Mouse (Mus musculus): ENCODE data around the gene Cib3. TPM values are rescaled to one million over a fixed set of nuclear protein-coding genes. Genes with fewer than 3 reads are reported as not detected.

The Cib3 gene
- polyA plus RNA-seq, 1 experiment from 2014 or later = not detected

- H3K27ac ChIP-seq (replicated peaks) = peak overlapping the region; percentile 89
- peaks cover 22% of the 10 kb centered on the region for H3K36me3 ChIP-seq (replicated peaks)
- DNase-seq (ENCODE audit: low spot score) = no peak
- H3K9me3 ChIP-seq = no peaks in the 10 kb centered on the region
- peak overlapping the region; percentile 97 for H3K4me3 ChIP-seq
- peaks cover 23% of the 10 kb centered on the region for H3K4me1 ChIP-seq
- WGBS = 74% methylated on average over 3 of the region's 3 CpGs
- H3K27me3 ChIP-seq (replicated peaks; ENCODE audit: low read depth, poor library complexity, severe bottlenecking) = no peaks in the 10 kb centered on the region
Observed at GRCm38 (mm10) chr8:72160007-72160406, 52.6 kb downstream of the Cib3 start.

DNA sequence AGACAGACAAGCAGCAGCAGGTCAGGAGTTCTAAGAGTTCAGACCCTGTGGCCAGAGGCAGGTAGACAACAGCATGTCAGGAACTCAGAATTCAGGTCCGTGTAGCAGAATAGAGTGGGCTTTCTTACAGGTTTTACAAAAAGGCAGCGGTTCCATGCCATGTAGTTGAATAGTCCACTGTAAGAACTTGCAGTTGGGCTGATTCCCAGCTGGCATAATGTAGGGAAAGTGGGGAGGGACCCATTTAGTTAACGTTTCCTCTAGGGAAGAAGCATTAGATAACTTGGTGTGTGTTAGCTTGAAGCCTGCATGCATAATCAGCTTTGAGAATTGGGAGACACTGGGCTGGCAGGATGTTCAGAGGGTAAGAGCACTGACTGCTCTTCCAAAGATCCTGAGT, 53.9 kb downstream of the Cib3 start:
- Histone ChIP-seq H3K9me3 (no peaks in the 10 kb centered on the region), H3K27ac (replicated peaks) (no peak overlapping the region), H3K36me3 (replicated peaks) (peaks cover 16% of the 10 kb centered on the region), H3K4me3 (no peak overlapping the region), H3K4me1 (peaks cover 23% of the 10 kb centered on the region), H3K27me3 (replicated peaks; ENCODE audit: low read depth, poor library complexity, severe bottlenecking) (no peaks in the 10 kb centered on the region)
- no peak for DNase-seq (ENCODE audit: low spot score)
- WGBS = 82% methylated on average over 3 of the region's 3 CpGs

- Histone ChIP-seq H3K9me3 (no peaks in the 10 kb centered on the region), H3K27ac (replicated peaks) (no peak overlapping the region), H3K4me3 (no peak overlapping the region), H3K36me3 (replicated peaks) (peaks cover 16% of the 10 kb centered on the region), H3K4me1 (peaks cover 23% of the 10 kb centered on the region), H3K27me3 (replicated peaks; ENCODE audit: low read depth, poor library complexity, severe bottlenecking) (no peaks in the 10 kb centered on the region)
- DNase-seq (ENCODE audit: low spot score) = no peak
- WGBS = 82% methylated on average over 2 of the region's 2 CpGs
Observed at GRCm38 (mm10) chr8:72158096-72158495, 54.5 kb downstream of the Cib3 start.

Other genes with a start within 250 kb of the Cib3 start
- gene Cyp4f18, start 203.2 kb downstream of the Cib3 start, polyA plus RNA-seq (2016; fragmentation: Nextera tagmentation; extraction: Ambion mirVana) = 0.31 and 0.50 TPM in 2 replicates
- gene Olfr372, start 171.6 kb downstream of the Cib3 start, polyA plus RNA-seq (2016; fragmentation: Nextera tagmentation; extraction: Ambion mirVana) = not detected in 2 replicates
- gene Olfr373, start 129.7 kb downstream of the Cib3 start, polyA plus RNA-seq (2016; fragmentation: Nextera tagmentation; extraction: Ambion mirVana) = 0.04 TPM in 1 of 2 replicates, not detected in the other
- not detected in 2 replicates for gene Olfr374, start 105.8 kb downstream of the Cib3 start, polyA plus RNA-seq (2016; fragmentation: Nextera tagmentation; extraction: Ambion mirVana)
- 749 and 797 TPM in 2 replicates for gene Tpm4, start 77.9 kb downstream of the Cib3 start, polyA plus RNA-seq (2016; fragmentation: Nextera tagmentation; extraction: Ambion mirVana)
- gene Rab8a, start 51.6 kb downstream of the Cib3 start, polyA plus RNA-seq (2016; fragmentation: Nextera tagmentation; extraction: Ambion mirVana) = 130 and 139 TPM in 2 replicates
- not detected in 2 replicates for gene Hsh2d, start 23.2 kb downstream of the Cib3 start, polyA plus RNA-seq (2016; fragmentation: Nextera tagmentation; extraction: Ambion mirVana)
- not detected in 2 replicates for gene Gm11034, start 799 bp upstream of the Cib3 start, polyA plus RNA-seq (2016; fragmentation: Nextera tagmentation; extraction: Ambion mirVana)
- 77.6 and 82.4 TPM in 2 replicates for gene Fam32a, start 6.9 kb upstream of the Cib3 start, polyA plus RNA-seq (2016; fragmentation: Nextera tagmentation; extraction: Ambion mirVana)
- gene Ap1m1, start 27.2 kb upstream of the Cib3 start, polyA plus RNA-seq (2016; fragmentation: Nextera tagmentation; extraction: Ambion mirVana) = 139 and 144 TPM in 2 replicates
- gene Gm10282, start 92.4 kb upstream of the Cib3 start, polyA plus RNA-seq (2016; fragmentation: Nextera tagmentation; extraction: Ambion mirVana) = 31.3 and 36.9 TPM in 2 replicates
- gene Klf2, start 106.2 kb upstream of the Cib3 start, polyA plus RNA-seq (2016; fragmentation: Nextera tagmentation; extraction: Ambion mirVana) = 3.1 and 3.7 TPM in 2 replicates
- gene Eps15l1, start 208.6 kb upstream of the Cib3 start, polyA plus RNA-seq (2016; fragmentation: Nextera tagmentation; extraction: Ambion mirVana) = 79.8 and 81.6 TPM in 2 replicates
- 1.2 and 1.4 TPM in 2 replicates for gene Calr3, start 231.0 kb upstream of the Cib3 start, polyA plus RNA-seq (2016; fragmentation: Nextera tagmentation; extraction: Ambion mirVana)
- 14.5 and 16.1 TPM in 2 replicates for gene 1700030K09Rik, start 231.0 kb upstream of the Cib3 start, polyA plus RNA-seq (2016; fragmentation: Nextera tagmentation; extraction: Ambion mirVana)